Mouse (Mus musculus): ENCODE data around the gene Rnase10. TPM values are rescaled to one million over a fixed set of nuclear protein-coding genes. Genes with fewer than 3 reads are reported as not detected.
"Not testable (repeated sequence)": the region's sequence is repeated elsewhere in the genome, so short reads cannot be mapped to it uniquely, and the experiment has no call there.

Gene Rnase10
- total RNA-seq, 1 experiment from 2014 or later: not detected

DNA sequence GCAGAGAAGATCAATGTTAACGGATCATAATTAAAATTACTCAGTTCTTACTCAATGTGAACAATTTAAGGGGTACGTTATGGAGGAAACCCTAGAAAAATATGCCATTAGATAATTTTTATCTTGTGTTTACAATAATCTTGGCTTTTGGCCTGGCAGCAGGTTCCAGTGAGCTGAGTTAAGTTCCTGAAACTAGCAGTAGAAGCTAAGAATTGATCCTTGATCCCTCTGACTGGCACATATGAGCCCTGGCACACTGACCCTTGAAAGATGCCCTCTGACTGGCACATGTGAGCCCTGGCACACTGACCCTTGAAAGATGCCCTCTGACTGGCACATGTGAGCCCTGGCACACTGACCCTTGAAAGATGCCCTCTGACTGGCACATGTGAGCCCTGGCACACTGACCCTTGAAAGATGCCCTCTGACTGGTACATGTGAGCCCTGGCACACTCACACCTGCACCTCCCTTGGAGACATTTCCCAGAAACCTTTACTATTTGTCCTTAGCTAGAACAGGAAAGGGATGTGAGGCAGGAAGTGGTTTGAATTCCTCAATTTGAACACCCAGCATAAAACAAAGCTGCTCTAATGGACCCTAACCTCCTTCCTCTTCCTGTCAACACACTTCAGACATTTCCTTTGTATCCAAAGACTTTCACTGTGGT is 9.4 kb upstream of the Rnase10 start:
- ATAC-seq (replicated peaks in 1 of 2; ENCODE audit: insufficient read depth in 1 of 2, low FRiP score in 2 of 2, low TSS enrichment in 1 of 2, low read depth in 1 of 2, poor library complexity in 2 of 2, severe bottlenecking in 2 of 2): peak; percentile 57 to 76

- peak; percentile 56 to 72 for ATAC-seq (replicated peaks in 1 of 2; ENCODE audit: insufficient read depth in 1 of 2, low FRiP score in 2 of 2, low TSS enrichment in 1 of 2, low read depth in 1 of 2, poor library complexity in 2 of 2, severe bottlenecking in 2 of 2)
Observed at GRCm38 (mm10) chr14:51007914-51008713, 563 bp downstream of the Rnase10 start.

DNA sequence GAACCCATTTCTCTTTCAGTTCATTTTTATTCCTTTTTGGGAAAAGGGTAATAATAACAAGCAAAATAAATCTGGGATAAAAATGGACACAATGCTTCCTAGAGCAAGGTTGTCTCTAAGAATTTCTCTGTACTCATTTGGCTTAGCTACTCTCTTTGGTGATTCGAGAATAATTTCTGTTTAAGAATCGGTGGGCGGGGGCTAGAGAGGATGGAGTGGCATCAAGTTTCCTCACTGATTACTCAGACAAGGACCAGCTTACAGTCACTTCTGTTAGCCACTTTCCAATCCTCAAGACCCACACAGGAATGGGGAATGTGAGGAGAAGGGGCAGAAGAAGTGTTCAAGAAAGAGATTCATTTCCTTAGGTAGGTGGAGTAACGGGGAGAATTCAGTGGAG is 1.2 kb downstream of the Rnase10 start:
- ATAC-seq (replicated peaks in 1 of 2; ENCODE audit: insufficient read depth in 1 of 2, low FRiP score in 2 of 2, low TSS enrichment in 1 of 2, low read depth in 1 of 2, poor library complexity in 2 of 2, severe bottlenecking in 2 of 2): no peak

- ATAC-seq (replicated peaks in 1 of 2; ENCODE audit: insufficient read depth in 1 of 2, low FRiP score in 2 of 2, low TSS enrichment in 1 of 2, low read depth in 1 of 2, poor library complexity in 2 of 2, severe bottlenecking in 2 of 2): no peak
Observed at GRCm38 (mm10) chr14:51009572-51009971, 2.0 kb downstream of the Rnase10 start.

DNA sequence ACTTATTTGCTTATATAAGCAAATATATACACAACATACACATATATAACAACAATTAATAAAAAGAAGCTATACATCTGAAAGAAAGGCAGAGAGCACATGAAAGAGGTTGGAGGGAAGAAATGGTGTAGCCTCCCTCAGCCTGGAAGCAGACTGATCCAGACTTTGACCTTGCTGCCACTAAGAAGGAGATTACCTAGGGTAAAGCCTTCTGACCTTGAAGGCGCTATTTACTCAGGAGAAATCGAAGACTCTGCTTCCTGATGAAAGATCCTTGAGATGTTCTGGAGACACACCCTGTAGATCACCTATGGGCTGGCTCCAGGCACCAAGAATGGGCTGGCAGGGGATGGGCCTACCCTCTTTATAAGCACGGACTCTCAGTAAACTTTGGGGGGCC is 7.2 kb downstream of the Rnase10 start:
- not testable (repeated sequence) for ATAC-seq (replicated peaks in 1 of 2; ENCODE audit: insufficient read depth in 1 of 2, low FRiP score in 2 of 2, low TSS enrichment in 1 of 2, low read depth in 1 of 2, poor library complexity in 2 of 2, severe bottlenecking in 2 of 2)

DNA sequence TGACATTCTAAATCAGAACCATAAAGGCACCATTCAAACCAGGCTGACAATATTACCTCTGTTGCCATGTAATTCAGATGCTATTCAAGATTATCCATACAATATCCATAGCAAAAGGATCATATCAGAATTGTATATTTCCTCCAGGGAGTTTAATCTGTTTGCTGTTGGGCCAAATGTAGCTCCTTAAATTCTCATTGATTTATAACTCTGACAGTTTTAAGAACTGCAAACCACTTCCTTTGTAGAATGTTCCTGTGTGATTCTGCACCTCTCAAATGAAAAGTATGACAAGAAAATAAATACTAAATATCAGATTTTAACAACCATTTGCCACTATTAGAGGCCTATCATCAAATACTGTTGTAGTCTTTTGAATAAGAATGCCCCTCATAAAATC is 8.2 kb downstream of the Rnase10 start:
- peak; percentile 59 to 71 for ATAC-seq (replicated peaks in 1 of 2; ENCODE audit: insufficient read depth in 1 of 2, low FRiP score in 2 of 2, low TSS enrichment in 1 of 2, low read depth in 1 of 2, poor library complexity in 2 of 2, severe bottlenecking in 2 of 2)

- ATAC-seq (replicated peaks in 1 of 2; ENCODE audit: insufficient read depth in 1 of 2, low FRiP score in 2 of 2, low TSS enrichment in 1 of 2, low read depth in 1 of 2, poor library complexity in 2 of 2, severe bottlenecking in 2 of 2): no peak
Observed at GRCm38 (mm10) chr14:51017256-51017655, 9.7 kb downstream of the Rnase10 start.

DNA sequence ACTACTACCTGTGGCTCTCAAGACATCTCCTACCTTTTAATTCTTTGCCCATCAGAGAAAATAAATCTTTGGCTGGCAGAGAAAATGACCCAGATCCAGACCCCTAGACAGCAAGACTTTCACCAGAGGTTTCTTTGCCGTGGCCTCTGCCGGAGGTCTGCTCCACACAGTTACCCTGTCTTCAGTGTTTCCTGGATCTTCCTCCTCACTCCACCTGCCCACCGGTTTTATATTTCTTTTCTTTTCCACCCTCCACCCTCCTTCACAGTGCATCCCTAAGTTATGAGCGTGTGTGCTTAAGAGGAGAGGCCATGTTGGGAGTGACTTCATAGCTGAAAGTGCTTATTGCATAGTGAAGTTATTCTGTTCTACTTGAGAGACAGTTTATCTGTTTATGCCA is 15.9 kb downstream of the Rnase10 start:
- ATAC-seq (replicated peaks in 1 of 2; ENCODE audit: insufficient read depth in 1 of 2, low FRiP score in 2 of 2, low TSS enrichment in 1 of 2, low read depth in 1 of 2, poor library complexity in 2 of 2, severe bottlenecking in 2 of 2): no peak

DNA sequence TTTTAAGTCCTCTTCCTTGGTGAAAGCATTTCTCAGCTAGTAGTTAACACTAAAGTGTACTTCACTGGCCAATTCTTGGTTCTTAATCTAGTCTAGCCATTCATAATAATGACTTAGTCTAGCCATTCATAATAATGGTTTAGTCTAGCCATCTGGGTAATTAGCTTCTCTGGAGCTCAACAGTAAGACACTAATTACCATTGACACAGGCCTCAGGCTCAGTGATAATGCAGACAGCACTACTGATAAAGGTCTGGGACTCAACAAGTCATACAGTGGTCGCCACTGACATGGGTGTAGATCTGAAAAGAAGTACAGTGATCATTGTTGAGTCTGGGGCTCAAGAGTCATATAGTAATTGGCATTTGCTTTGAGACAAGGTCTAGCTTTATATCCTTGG is 17.3 kb downstream of the Rnase10 start:
- no peak for ATAC-seq (replicated peaks in 1 of 2; ENCODE audit: insufficient read depth in 1 of 2, low FRiP score in 2 of 2, low TSS enrichment in 1 of 2, low read depth in 1 of 2, poor library complexity in 2 of 2, severe bottlenecking in 2 of 2)

GRCm38 (mm10) chr14:51026391-51027133 is 19.0 kb downstream of the Rnase10 start:
- ATAC-seq (replicated peaks in 1 of 2; ENCODE audit: insufficient read depth in 1 of 2, low FRiP score in 2 of 2, low TSS enrichment in 1 of 2, low read depth in 1 of 2, poor library complexity in 2 of 2, severe bottlenecking in 2 of 2): peak; percentile 94

- no peak; a peak in 1 of 4 replicates for ATAC-seq (replicated peaks in 1 of 2; ENCODE audit: insufficient read depth in 1 of 2, low FRiP score in 2 of 2, low TSS enrichment in 1 of 2, low read depth in 1 of 2, poor library complexity in 2 of 2, severe bottlenecking in 2 of 2)
Observed at GRCm38 (mm10) chr14:51027387-51028155, 20.0 kb downstream of the Rnase10 start.

DNA sequence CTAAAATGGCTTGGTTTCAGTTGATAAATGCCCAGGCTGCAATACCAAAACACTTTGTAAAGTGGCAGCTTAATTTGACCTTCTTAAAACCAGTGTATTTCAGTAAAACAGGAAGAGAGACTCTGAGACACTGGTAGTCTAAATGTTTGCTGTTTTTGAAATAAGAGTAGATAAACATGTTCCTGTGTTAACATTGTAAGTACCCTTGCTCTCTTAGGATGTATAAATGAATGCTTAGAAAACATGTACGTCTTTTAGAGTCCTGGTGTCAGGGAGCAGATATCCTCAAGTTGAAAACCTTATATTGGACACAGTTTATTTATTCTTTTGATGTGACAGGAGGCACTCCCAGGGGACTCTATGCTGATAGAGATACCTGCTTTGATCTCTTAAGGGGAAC is 27.7 kb downstream of the Rnase10 start:
- ATAC-seq (replicated peaks in 1 of 2; ENCODE audit: insufficient read depth in 1 of 2, low FRiP score in 2 of 2, low TSS enrichment in 1 of 2, low read depth in 1 of 2, poor library complexity in 2 of 2, severe bottlenecking in 2 of 2): no peak

- no peak for ATAC-seq (replicated peaks in 1 of 2; ENCODE audit: insufficient read depth in 1 of 2, low FRiP score in 2 of 2, low TSS enrichment in 1 of 2, low read depth in 1 of 2, poor library complexity in 2 of 2, severe bottlenecking in 2 of 2)
Observed at GRCm38 (mm10) chr14:51036214-51036613, 28.7 kb downstream of the Rnase10 start.

DNA sequence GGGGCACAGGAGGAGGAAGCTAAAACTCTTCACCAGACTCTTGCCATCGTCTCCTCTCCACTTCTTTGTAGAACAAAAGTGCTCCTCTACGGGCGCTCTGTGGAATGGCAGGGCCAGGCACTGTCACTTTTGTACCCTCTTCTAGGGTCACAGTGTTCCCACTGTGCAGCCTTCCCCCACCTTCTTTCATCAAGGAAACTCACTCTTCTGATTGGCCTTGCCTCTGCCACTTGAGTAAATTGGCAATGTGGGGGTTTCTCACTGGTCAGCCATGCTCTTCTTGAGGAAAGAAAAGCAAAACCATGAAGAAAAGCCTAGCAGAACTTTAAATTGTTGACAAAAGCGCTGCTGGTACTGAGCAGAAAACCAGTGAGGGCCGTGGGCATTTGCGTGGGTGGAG is 34.2 kb downstream of the Rnase10 start, which contains the start of gene Rnase9:
Rnase9 (minus strand) TSS at position 101 of the 400 bp plus-strand sequence.
- no peak for ATAC-seq (replicated peaks in 1 of 2; ENCODE audit: insufficient read depth in 1 of 2, low FRiP score in 2 of 2, low TSS enrichment in 1 of 2, low read depth in 1 of 2, poor library complexity in 2 of 2, severe bottlenecking in 2 of 2)

GRCm38 (mm10) chr14:51047846-51048245 is 40.3 kb downstream of the Rnase10 start:
- peak in 1 of 2 experiments; percentile 7; a peak in 2 of 4 replicates for ATAC-seq (replicated peaks in 1 of 2; ENCODE audit: insufficient read depth in 1 of 2, low FRiP score in 2 of 2, low TSS enrichment in 1 of 2, low read depth in 1 of 2, poor library complexity in 2 of 2, severe bottlenecking in 2 of 2)

- ATAC-seq (replicated peaks in 1 of 2; ENCODE audit: insufficient read depth in 1 of 2, low FRiP score in 2 of 2, low TSS enrichment in 1 of 2, low read depth in 1 of 2, poor library complexity in 2 of 2, severe bottlenecking in 2 of 2): no peak
Observed at GRCm38 (mm10) chr14:51050063-51050462, 42.5 kb downstream of the Rnase10 start, which contains the start of gene Rnase11. Gene Rnase11 (minus strand): TSS chr14:51050163.

- ATAC-seq (replicated peaks in 1 of 2; ENCODE audit: insufficient read depth in 1 of 2, low FRiP score in 2 of 2, low TSS enrichment in 1 of 2, low read depth in 1 of 2, poor library complexity in 2 of 2, severe bottlenecking in 2 of 2): no peak
Observed at GRCm38 (mm10) chr14:51051941-51052340, 44.4 kb downstream of the Rnase10 start.
